Mouse (Mus musculus): ENCODE results near the gene 9830107B12Rik.
"Not testable (repeated sequence)": the region's sequence is repeated elsewhere in the genome, so short reads cannot be mapped to it uniquely, and the experiment has no call there.

Gene 9830107B12Rik

GRCm38 (mm10) chr17:48146120-48146519, at the start of gene 9830107B12Rik:
Gene 9830107B12Rik, minus strand, starts transcription at chr17:48146268.
- no peak for DNase-seq (ENCODE audit: low read depth)

- DNase-seq (ENCODE audit: low read depth): no peak
Observed at GRCm38 (mm10) chr17:48192366-48192765, 46.3 kb upstream of the 9830107B12Rik start.

- DNase-seq (ENCODE audit: low read depth): no peak
Observed at GRCm38 (mm10) chr17:48185252-48185651, 39.2 kb upstream of the 9830107B12Rik start.

- DNase-seq (ENCODE audit: low read depth): not testable (repeated sequence)
Observed at GRCm38 (mm10) chr17:48167103-48167502, 21.0 kb upstream of the 9830107B12Rik start, which contains the start of gene A530064D06Rik. Gene A530064D06Rik, minus strand, starts transcription at chr17:48167275.

GRCm38 (mm10) chr17:48157382-48158076, 11.5 kb upstream of the 9830107B12Rik start:
- DNase-seq (ENCODE audit: low read depth): no peak

- no peak for DNase-seq (ENCODE audit: low read depth)
Observed at GRCm38 (mm10) chr17:48132810-48133209, 13.3 kb downstream of the 9830107B12Rik start.

- DNase-seq (ENCODE audit: low read depth): no peak
Observed at GRCm38 (mm10) chr17:48120456-48120855, 25.6 kb downstream of the 9830107B12Rik start.

- peak; percentile 82 for DNase-seq (ENCODE audit: low read depth)
Observed at GRCm38 (mm10) chr17:48119656-48120055, 26.4 kb downstream of the 9830107B12Rik start.

GRCm38 (mm10) chr17:48118570-48118969, 27.5 kb downstream of the 9830107B12Rik start:
- peak; percentile 50 for DNase-seq (ENCODE audit: low read depth)

GRCm38 (mm10) chr17:48110547-48111287, 35.4 kb downstream of the 9830107B12Rik start:
- no peak for DNase-seq (ENCODE audit: low read depth)

- DNase-seq (ENCODE audit: low read depth): no peak
Observed at GRCm38 (mm10) chr17:48108520-48108919, 37.5 kb downstream of the 9830107B12Rik start.

GRCm38 (mm10) chr17:48107862-48108261, 38.2 kb downstream of the 9830107B12Rik start:
- DNase-seq (ENCODE audit: low read depth): no peak

- no peak for DNase-seq (ENCODE audit: low read depth)
Observed at GRCm38 (mm10) chr17:48107333-48107732, 38.7 kb downstream of the 9830107B12Rik start.

- DNase-seq (ENCODE audit: low read depth): peak; percentile 66
Observed at GRCm38 (mm10) chr17:48100441-48101417, 45.3 kb downstream of the 9830107B12Rik start.

- DNase-seq (ENCODE audit: low read depth): no peak
Observed at GRCm38 (mm10) chr17:48099312-48099711, 46.8 kb downstream of the 9830107B12Rik start.

- DNase-seq (ENCODE audit: low read depth): no peak
Observed at GRCm38 (mm10) chr17:48098528-48098890, 47.6 kb downstream of the 9830107B12Rik start.

GRCm38 (mm10) chr17:48097743-48098527, 48.1 kb downstream of the 9830107B12Rik start:
- DNase-seq (ENCODE audit: low read depth): no peak

GRCm38 (mm10) chr17:48097011-48097742, 48.9 kb downstream of the 9830107B12Rik start:
- DNase-seq (ENCODE audit: low read depth): peak; percentile 55

GRCm38 (mm10) chr17:48096321-48096720, 49.7 kb downstream of the 9830107B12Rik start:
- DNase-seq (ENCODE audit: low read depth): no peak

- no peak for DNase-seq (ENCODE audit: low read depth)
Observed at GRCm38 (mm10) chr17:48095718-48096121, 50.3 kb downstream of the 9830107B12Rik start.

All from c-Kit-positive CD71-negative TER-119-negative erythroid progenitor cells, embryonic 14.5 days (primary cell).